Mouse (Mus musculus) midbrain, embryonic 11.5 days (tissue): ENCODE results near the gene Rabggtb. TPM values are rescaled to one million over a fixed set of nuclear protein-coding genes. Genes with fewer than 3 reads are reported as not detected.
"Not testable (repeated sequence)": the region's sequence is repeated elsewhere in the genome, so short reads cannot be mapped to it uniquely, and the experiment has no call there.

ENCODE experiments used
- ATAC-seq: fragments of 200-750 bp; cut with Nextera tagmentation; 2 replicates; pipeline ENCODE4 v1.8.0; 2017; ENCODE audit warnings: moderate TSS enrichment, moderate library complexity; ENCODE audit not compliant: low FRiP score
- DNase-seq: peaks from one replicate; pipeline ENCODE4 v3.0.0; 2015; ENCODE audit warnings: low spot score; ENCODE audit errors: missing footprints
- H3K27ac ChIP-seq: fragments of 300-500 bp; sonication (generic); 2 replicates; pipeline ENCODE4 v1.5.1; 2014; ENCODE audit warnings: low read depth, low read length
- H3K27me3 ChIP-seq: fragments of 300-500 bp; sonication (generic); 2 replicates; pipeline ENCODE4 v1.6.1; 2014; ENCODE audit warnings: mild to moderate bottlenecking, low read length, moderate library complexity, mixed read lengths; ENCODE audit not compliant: control insufficient read depth, insufficient read depth
- H3K36me3 ChIP-seq: fragments of 300-500 bp; sonication (generic); 2 replicates; pipeline ENCODE4 v1.6.1; 2014; ENCODE audit warnings: mild to moderate bottlenecking, low read length, moderate library complexity, mixed read lengths; ENCODE audit not compliant: control insufficient read depth, insufficient read depth
- H3K4me1 ChIP-seq: fragments of 300-500 bp; sonication (generic); 2 replicates; pipeline ENCODE4 v1.6.1; 2014; ENCODE audit warnings: low read length; ENCODE audit not compliant: control insufficient read depth, insufficient read depth
- H3K4me2 ChIP-seq: fragments of 300-500 bp; sonication (generic); 2 replicates; pipeline ENCODE4 v1.6.1; 2014; ENCODE audit warnings: mild to moderate bottlenecking, moderate library complexity
- H3K4me3 ChIP-seq: fragments of 300-500 bp; sonication (generic); 2 replicates; pipeline ENCODE4 v1.5.1; 2014; ENCODE audit warnings: low read depth, low read length
- H3K9ac ChIP-seq: fragments of 300-500 bp; sonication (generic); 2 replicates; pipeline ENCODE4 v1.6.1; 2014; ENCODE audit warnings: low read length
- H3K9me3 ChIP-seq: fragments of 300-500 bp; sonication (generic); 2 replicates; pipeline ENCODE4 v1.6.1; 2016; ENCODE audit warnings: low read length; ENCODE audit not compliant: control insufficient read depth
- WGBS: fragments of 180-500 bp; shearing (Covaris S2); extraction: QIAGEN DNeasy Blood & Tissue Kit; methylation state at CpG from one replicate; pipeline ENCODE4 v1.1.7; 2014; 5-methylcytosine and 5-hydroxymethylcytosine counted together
- polyA plus RNA-seq: library from polyadenylated mRNA; unstranded; fragments of >200 nt; fragmentation: Nextera tagmentation; extraction: Ambion mirVana; gene quantifications from 2 replicates; pipeline ENCODE4 v1.2.1, GENCODE M21; 2014

Gene Rabggtb
- polyA plus RNA-seq, 1 experiment from 2014 or later, result 43.9 TPM

DNA sequence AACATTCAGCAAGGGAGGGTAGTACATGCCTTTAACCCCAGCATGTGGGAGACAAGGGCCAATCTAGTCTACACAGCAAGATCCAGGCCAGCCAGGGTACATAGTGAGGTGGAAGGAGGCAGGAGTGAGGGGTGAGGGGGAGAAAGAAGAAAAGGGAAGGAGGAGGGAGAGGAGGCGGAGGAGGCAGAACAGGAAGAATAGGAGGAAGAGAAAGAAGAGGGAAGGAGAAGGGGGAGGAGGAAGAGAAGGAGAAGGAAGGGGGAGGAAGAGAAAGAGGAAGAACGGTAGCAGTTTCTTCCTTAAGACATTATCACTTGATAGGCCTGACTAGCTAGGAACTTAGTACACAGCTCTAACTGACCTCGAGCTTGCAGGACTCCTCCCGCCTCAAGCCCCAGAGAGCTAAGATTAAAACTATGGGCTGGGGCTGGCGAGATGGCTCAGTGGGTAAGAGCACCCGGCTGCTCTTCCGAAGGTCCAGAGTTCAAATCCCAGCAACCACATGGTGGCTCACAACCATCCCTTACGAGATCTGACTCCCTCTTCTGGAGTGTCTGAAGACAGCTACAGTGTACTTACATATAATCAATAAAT is 23.5 kb downstream of the Rabggtb start:
- no peak overlapping the region for H3K4me3 ChIP-seq
- 76% methylated on average over 7 of the region's 8 CpGs for WGBS

DNA sequence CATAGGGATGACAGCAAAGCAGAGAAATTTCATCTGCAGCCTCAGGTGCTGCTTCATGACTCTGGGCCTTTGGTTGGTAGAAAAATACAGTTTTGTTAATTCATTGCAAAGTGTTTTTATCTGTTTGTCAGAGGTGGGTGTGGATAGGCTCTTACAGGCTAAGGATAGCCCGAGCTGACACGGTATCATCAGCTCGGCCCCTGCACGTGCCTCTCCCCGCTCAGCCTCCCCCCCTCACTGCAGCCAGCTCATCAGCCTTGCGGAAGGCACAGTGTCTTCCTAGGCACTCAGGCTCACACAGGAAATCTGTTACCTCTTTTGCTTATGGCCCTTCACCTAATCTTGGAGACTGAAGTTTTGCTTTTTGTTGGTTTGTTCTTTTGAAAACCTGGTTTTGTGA is 24.7 kb downstream of the Rabggtb start:
- Histone ChIP-seq H3K27ac (no peak overlapping the region), H3K27me3 (no peaks in the 10 kb centered on the region), H3K4me2 (no peak overlapping the region), H3K9ac (no peak overlapping the region), H3K4me1 (no peaks in the 10 kb centered on the region), H3K9me3 (no peaks in the 10 kb centered on the region), H3K36me3 (no peaks in the 10 kb centered on the region), H3K4me3 (no peak overlapping the region)
- 90% methylated on average over 6 of the region's 6 CpGs for WGBS
- ATAC-seq, result no peak
- DNase-seq, result no peak

More for the DNA sequence above, 23.5 kb downstream of the Rabggtb start:
- no peak overlapping the region for H3K27ac ChIP-seq
- DNase-seq (no peak), ATAC-seq (no peak)
- no peaks in the 10 kb centered on the region for H3K36me3 ChIP-seq
- H3K4me1 ChIP-seq, result no peaks in the 10 kb centered on the region
- no peak overlapping the region for H3K9ac ChIP-seq
- no peak overlapping the region for H3K4me2 ChIP-seq
- H3K27me3 ChIP-seq, result no peaks in the 10 kb centered on the region
- H3K9me3 ChIP-seq, result no peaks in the 10 kb centered on the region

DNA sequence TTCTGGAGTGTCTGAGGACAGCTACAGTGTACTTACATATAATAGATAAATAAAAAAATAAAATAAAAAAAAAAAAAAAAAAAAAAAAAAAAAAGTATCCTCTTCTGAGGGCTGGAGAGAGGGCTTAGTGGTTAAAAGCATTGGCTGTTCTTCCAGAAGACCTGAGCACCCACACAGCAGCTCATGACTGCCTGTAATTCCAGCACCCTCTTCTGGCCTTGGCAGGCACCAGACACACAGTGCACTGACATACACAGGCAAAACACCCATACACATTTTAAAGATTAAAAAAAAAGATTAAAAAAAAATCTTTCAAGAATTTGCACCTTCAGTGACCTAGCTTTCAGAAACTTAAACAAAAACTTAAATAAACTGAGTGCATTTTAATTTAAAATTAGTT is 26.5 kb downstream of the Rabggtb start:
- H3K9ac ChIP-seq, result no peak overlapping the region
- no peak for ATAC-seq
- no peaks in the 10 kb centered on the region for H3K4me1 ChIP-seq
- DNase-seq, result no peak
- no peak overlapping the region for H3K27ac ChIP-seq
- no peaks in the 10 kb centered on the region for H3K27me3 ChIP-seq
- H3K9me3 ChIP-seq, result no peaks in the 10 kb centered on the region
- no peaks in the 10 kb centered on the region for H3K36me3 ChIP-seq
- no peak overlapping the region for H3K4me3 ChIP-seq
- H3K4me2 ChIP-seq, result no peak overlapping the region

DNA sequence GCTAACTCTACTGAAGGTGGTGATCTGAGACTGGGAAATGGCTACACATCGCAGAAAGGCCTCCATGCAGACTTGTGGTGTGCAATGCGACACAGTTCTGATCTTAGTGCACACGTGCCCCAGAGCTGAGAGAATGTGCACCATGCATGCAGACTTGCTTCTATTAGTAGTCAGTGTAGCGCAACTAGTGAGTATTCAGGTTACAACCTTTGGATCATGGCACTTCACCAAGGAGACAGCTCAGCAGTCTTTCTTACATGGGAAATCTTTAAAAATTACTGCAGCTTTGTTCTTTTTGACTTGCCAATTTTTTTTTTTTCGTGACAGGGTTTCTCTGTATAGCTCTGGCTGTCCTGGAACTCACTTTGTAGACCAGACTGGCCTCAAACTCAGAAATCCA is 41.4 kb downstream of the Rabggtb start:
- H3K9me3 ChIP-seq, result no peaks in the 10 kb centered on the region
- H3K9ac ChIP-seq, result no peak overlapping the region
- DNase-seq (no peak), ATAC-seq (no peak)
- H3K27me3 ChIP-seq, result no peaks in the 10 kb centered on the region
- no peak overlapping the region for H3K4me2 ChIP-seq
- no peak overlapping the region for H3K4me3 ChIP-seq
- WGBS, result 89% methylated on average over 5 of the region's 5 CpGs
- no peaks in the 10 kb centered on the region for H3K4me1 ChIP-seq
- no peak overlapping the region for H3K27ac ChIP-seq
- H3K36me3 ChIP-seq, result no peaks in the 10 kb centered on the region

DNA sequence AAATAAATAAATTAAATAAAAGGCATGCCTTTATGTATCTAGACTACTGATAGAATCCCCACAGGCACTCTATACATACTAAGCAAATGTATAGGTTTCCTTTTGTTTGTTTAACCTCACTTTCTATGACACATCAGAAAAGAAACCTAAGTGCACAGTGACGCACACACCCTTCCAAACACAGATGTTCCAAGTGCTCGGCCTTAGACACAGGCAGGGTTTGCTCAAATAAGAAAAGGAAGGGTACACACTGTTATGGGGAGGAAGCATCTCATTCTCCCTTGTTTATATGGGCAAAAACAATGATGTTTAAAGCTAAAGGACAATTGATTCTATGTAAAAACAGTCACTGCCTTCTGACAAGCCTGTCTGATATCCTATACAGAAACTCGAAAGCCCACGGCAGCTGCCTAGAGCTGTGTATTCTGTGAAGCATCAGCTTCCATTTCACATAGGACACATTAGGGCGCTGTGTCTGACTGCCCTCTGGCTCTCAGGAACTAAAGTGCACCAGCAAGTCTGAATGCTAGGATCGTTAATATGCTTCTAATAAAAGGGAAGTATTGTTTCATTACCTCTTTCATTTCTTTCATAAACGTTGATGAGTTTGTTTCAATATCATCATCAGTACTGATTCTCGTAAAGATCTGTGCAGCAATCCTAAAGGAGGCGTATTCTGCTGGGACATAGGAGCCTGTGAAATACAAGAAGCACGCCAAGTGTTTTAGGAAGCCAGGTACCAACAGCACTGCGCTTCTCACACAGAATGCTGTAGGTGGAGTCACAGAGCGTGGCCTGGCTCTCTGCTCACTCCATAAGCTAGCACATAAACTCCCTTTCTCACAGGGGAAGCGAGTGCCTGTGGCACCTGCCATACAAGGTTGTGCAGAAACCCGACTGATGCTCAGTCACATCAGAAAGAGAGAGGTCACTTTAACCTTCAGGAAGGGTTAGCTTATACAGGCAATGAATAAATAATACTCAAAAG is 45.4 kb downstream of the Rabggtb start:
- H3K9ac ChIP-seq, result no peak overlapping the region
- 77% methylated on average over 14 of the region's 14 CpGs for WGBS
- no peaks in the 10 kb centered on the region for H3K36me3 ChIP-seq
- no peak overlapping the region for H3K27ac ChIP-seq
- ATAC-seq (no peak), DNase-seq (no peak)
- H3K9me3 ChIP-seq, result no peaks in the 10 kb centered on the region
- H3K4me2 ChIP-seq, result no peak overlapping the region
- H3K27me3 ChIP-seq, result no peaks in the 10 kb centered on the region
- no peaks in the 10 kb centered on the region for H3K4me1 ChIP-seq
- no peak overlapping the region for H3K4me3 ChIP-seq

DNA sequence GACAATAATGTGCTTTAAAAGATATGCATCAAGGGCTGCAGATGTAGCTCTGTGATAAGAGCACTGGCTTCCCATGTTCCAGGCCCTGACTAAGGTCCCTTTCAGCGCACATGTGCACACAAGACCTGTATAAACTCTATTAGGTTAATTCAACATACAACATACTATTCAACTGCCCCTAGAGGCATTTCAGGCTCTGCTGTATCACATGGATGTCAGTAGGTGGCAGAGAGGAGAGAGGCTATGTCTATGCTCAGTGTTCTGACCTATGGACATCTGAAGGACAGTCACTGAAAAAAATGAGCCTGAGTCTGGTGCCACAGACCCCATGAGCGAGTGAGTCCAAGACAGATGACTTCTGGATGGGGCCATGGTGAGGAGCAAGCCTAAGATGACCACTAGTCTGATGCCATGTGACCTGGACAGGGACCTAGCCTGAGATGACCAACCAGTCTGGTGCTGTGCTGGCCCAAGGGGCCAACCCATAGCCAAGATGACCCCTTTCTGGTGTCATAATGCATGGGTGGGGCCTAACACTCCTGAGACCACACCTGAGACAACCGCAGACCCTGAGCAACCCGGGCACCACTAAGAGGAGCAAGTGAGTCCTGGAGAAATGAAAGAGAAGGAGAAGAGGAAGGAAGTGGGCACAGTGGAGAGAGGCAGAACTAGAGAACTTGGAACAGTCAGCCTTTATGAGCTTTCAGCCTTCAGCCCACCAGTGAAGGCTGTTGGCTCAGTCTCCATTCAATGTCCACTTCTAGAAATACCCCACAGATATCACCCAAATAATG is 48.0 kb downstream of the Rabggtb start:
- Histone ChIP-seq H3K4me3 (no peak overlapping the region), H3K4me1 (no peaks in the 10 kb centered on the region), H3K27ac (no peak overlapping the region), H3K9me3 (no peaks in the 10 kb centered on the region), H3K36me3 (no peaks in the 10 kb centered on the region), H3K4me2 (no peak overlapping the region), H3K9ac (no peak overlapping the region), H3K27me3 (no peaks in the 10 kb centered on the region)
- WGBS, result 81% methylated on average over 4 of the region's 4 CpGs
- ATAC-seq (0 out of 2 replicates have a peak, but pooled peaks have one; percentile 44), DNase-seq (no peak)

DNA sequence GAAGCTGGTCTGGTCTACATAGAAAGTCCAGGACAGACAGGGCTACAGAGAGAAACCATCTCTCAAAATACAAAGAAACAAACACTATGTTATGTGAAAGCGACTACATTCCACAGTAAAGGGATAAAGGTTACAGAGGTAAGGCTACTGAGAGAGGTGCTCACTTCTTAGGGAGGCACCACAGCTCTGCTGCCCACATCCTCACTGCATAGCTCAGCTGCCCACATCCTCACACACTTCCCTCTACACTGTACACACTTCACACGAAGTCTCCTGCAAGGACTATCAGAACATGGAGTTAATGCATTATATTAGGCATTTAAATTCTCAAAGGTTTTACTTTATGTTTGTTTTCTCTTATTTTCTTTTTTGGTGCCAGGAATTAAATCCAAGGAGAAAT is 49.0 kb downstream of the Rabggtb start:
- no peak overlapping the region for H3K27ac ChIP-seq
- ATAC-seq, result no peak
- 95% methylated on average over 2 of the region's 2 CpGs for WGBS
- no peaks in the 10 kb centered on the region for H3K4me1 ChIP-seq
- DNase-seq, result no peak
- H3K9ac ChIP-seq, result no peak overlapping the region
- H3K4me2 ChIP-seq, result no peak overlapping the region
- H3K4me3 ChIP-seq, result no peak overlapping the region
- H3K36me3 ChIP-seq, result no peaks in the 10 kb centered on the region
- no peaks in the 10 kb centered on the region for H3K27me3 ChIP-seq
- no peaks in the 10 kb centered on the region for H3K9me3 ChIP-seq

DNA sequence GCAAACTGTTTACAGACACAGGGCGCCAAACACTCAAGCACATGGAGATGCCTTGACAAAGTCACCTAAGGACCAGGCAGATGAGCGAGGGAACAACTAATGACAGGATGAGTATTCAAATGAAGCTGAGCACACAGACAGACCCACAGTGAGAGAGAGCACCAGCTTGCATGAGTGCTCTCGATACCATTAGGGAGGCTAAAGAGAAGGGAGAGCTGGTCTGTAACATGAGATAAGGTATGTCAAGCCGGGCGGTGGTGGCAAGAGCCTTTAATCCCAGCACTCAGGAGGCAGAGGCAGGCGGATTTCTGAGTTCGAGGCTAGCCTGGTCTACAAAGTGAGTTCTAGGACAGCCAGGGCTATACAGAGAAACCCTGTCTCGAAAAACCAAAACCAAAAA is 52.4 kb downstream of the Rabggtb start:
- H3K27ac ChIP-seq, H3K4me3 ChIP-seq, H3K4me1 ChIP-seq, ATAC-seq, DNase-seq, H3K36me3 ChIP-seq, H3K9ac ChIP-seq, H3K9me3 ChIP-seq, H3K4me2 ChIP-seq, H3K27me3 ChIP-seq: not testable (repeated sequence)
- WGBS, result 88% methylated on average over 8 of the region's 8 CpGs
